Mouse (Mus musculus) ES-E14 (cell line): ENCODE measurements around the gene Ipcef1. TPM values are rescaled to one million over a fixed set of nuclear protein-coding genes. Genes with fewer than 3 reads are reported as not detected.
"Not testable (repeated sequence)": the region's sequence is repeated elsewhere in the genome, so short reads cannot be mapped to it uniquely, and the experiment has no call there.

ENCODE experiments used
- DNase-seq: peaks from one replicate; pipeline ENCODE4 v3.0.0-alpha.2; 2013; ENCODE audit warnings: low read depth, low spot score
- H3K27ac ChIP-seq: 2 replicates; pipeline ENCODE4 v1.5.1; 2012; ENCODE audit warnings: low read depth, mild to moderate bottlenecking, low read length, moderate library complexity, mixed read lengths; ENCODE audit not compliant: poor library complexity, insufficient read depth, severe bottlenecking
- H3K36me3 ChIP-seq: 2 replicates; pipeline ENCODE4 v1.6.1; 2012; ENCODE audit warnings: mild to moderate bottlenecking, low read length, moderate library complexity, mixed read lengths; ENCODE audit not compliant: control insufficient read depth, poor library complexity, insufficient read depth, severe bottlenecking
- H3K4me1 ChIP-seq, 2 experiments: fragments of 150-350 bp in 1 of 2; sonication (generic) in 1 of 2; 2 replicates each; pipeline ENCODE4 v1.6.1; 2012; ENCODE audit warnings: low read length in 2 of 2, mild to moderate bottlenecking in 1 of 2, mixed read lengths in 1 of 2; ENCODE audit not compliant: control insufficient read depth in 2 of 2, insufficient read depth in 2 of 2, poor library complexity in 1 of 2
- H3K4me3 ChIP-seq, 2 experiments: fragments of 150-350 bp in 1 of 2; sonication (generic) in 1 of 2; 2 replicates each; pipeline ENCODE4 v1.5.1; 2012; ENCODE audit warnings: low read length in 2 of 2, low read depth in 1 of 2, mild to moderate bottlenecking in 1 of 2, mixed read lengths in 1 of 2; ENCODE audit not compliant: insufficient read depth in 1 of 2, poor library complexity in 1 of 2, severe bottlenecking in 1 of 2
- H3K9ac ChIP-seq: 2 replicates; pipeline ENCODE4 v1.6.1; 2012; ENCODE audit warnings: low read depth, mild to moderate bottlenecking, low read length, mixed read lengths; ENCODE audit not compliant: poor library complexity, insufficient read depth, severe bottlenecking
- H3K9me3 ChIP-seq: fragments of 150-350 bp; sonication (generic); 2 replicates; pipeline ENCODE4 v1.6.1; 2012; ENCODE audit warnings: low read depth, mild to moderate bottlenecking, low read length; ENCODE audit not compliant: control insufficient read depth, insufficient read depth
- CHD2 ChIP-seq: IDR thresholded peaks from 2 replicates; pipeline ENCODE4 v1.6.1; 2014; ENCODE audit warnings: mild to moderate bottlenecking, low read depth, low read length, inconsistent platforms
- HCFC1 ChIP-seq: IDR thresholded peaks from 2 replicates; pipeline ENCODE4 v1.6.1; 2012; ENCODE audit warnings: low read length, inconsistent platforms, borderline replicate concordance; ENCODE audit not compliant: insufficient read depth
- MAFK ChIP-seq: IDR thresholded peaks from 2 replicates; pipeline ENCODE4 v1.6.1; 2014; ENCODE audit warnings: mild to moderate bottlenecking, low read depth, low read length, inconsistent platforms; ENCODE audit not compliant: insufficient read depth
- ZC3H11A ChIP-seq: IDR thresholded peaks from 2 replicates; pipeline ENCODE4 v1.6.1; 2012; ENCODE audit warnings: low read depth, mild to moderate bottlenecking, inconsistent platforms, low read length, borderline replicate concordance
- ZNF384 ChIP-seq: IDR thresholded peaks from 2 replicates; pipeline ENCODE4 v1.6.1; 2012; ENCODE audit warnings: low read depth, low read length, inconsistent platforms
- in situ Hi-C, 2 experiments: fragments of 600-800 bp; cut with MboI; formaldehyde crosslinking; loops; one replicate each; pipeline ENCODE4 v1.15.1; 2025; ENCODE audit warnings: low sequenced_read_pairs in 2 of 2, inconsistent platforms in 1 of 2; ENCODE audit not compliant: unreplicated experiment in 2 of 2
- total RNA-seq: library from RNA; depleted of rRNA; stranded (reverse); fragments of 300-350 nt; gene quantifications from 2 replicates; pipeline ENCODE4 v1.2.3, GENCODE M21; 2012

Ipcef1 gene
- total RNA-seq, 1 experiment: 0.13 TPM

- no peaks in the 10 kb centered on the region for H3K4me1 ChIP-seq
- in situ Hi-C loops: no loop called here
- DNase-seq: no peak
- H3K27ac ChIP-seq: no peak overlapping the region
- no peak for TF ChIP-seq HCFC1
- TF ChIP-seq ZC3H11A: no peak
- H3K36me3 ChIP-seq: no peaks in the 10 kb centered on the region
- no peak overlapping the region for H3K4me3 ChIP-seq
- H3K9me3 ChIP-seq: no peaks in the 10 kb centered on the region
- no peak overlapping the region for H3K9ac ChIP-seq
These were observed 156.5 kb downstream of the Ipcef1 start for GRCm38 (mm10) chr10:6895796-6896195.

- Histone ChIP-seq H3K27ac (no peak overlapping the region), H3K4me3 (no peak overlapping the region), H3K9me3 (no peaks in the 10 kb centered on the region), H3K9ac (no peak overlapping the region), H3K4me1 (no peaks in the 10 kb centered on the region), H3K36me3 (no peaks in the 10 kb centered on the region)
- no peak for TF ChIP-seq CHD2
- TF ChIP-seq MAFK: no peak
- no peak for TF ChIP-seq ZC3H11A
- TF ChIP-seq HCFC1: no peak
- TF ChIP-seq ZNF384: no peak
- in situ Hi-C loops: no loop called here
- no peak for DNase-seq
These were observed 161.8 kb downstream of the Ipcef1 start for GRCm38 (mm10) chr10:6890348-6891009.

GRCm38 (mm10) chr10:6889640-6890245 is 162.5 kb downstream of the Ipcef1 start:
- no peaks in the 10 kb centered on the region for H3K9me3 ChIP-seq

GRCm38 (mm10) chr10:6885460-6885859 is 166.8 kb downstream of the Ipcef1 start:
- TF ChIP-seq CHD2 (no peak), ZC3H11A (peak; percentile 42; the same call in 1 of the 2 replicates), MAFK (no peak)
- Histone ChIP-seq H3K9ac (no peak overlapping the region), H3K4me1 (no peaks in the 10 kb centered on the region), H3K4me3 (no peak overlapping the region), H3K27ac (no peak overlapping the region), H3K36me3 (no peaks in the 10 kb centered on the region), H3K9me3 (no peaks in the 10 kb centered on the region)
- peak; percentile 26 for DNase-seq
- in situ Hi-C loops: no loop called here

More at GRCm38 (mm10) chr10:6889640-6890245, 162.5 kb downstream of the Ipcef1 start:
- TF ChIP-seq HCFC1: no peak
- DNase-seq: no peak
- in situ Hi-C loops: no loop called here
- H3K4me1 ChIP-seq: no peaks in the 10 kb centered on the region
- no peak overlapping the region for H3K27ac ChIP-seq
- H3K4me3 ChIP-seq: no peak overlapping the region
- no peaks in the 10 kb centered on the region for H3K36me3 ChIP-seq
- no peak overlapping the region for H3K9ac ChIP-seq

GRCm38 (mm10) chr10:6882041-6882440 is 170.2 kb downstream of the Ipcef1 start:
- H3K4me3 ChIP-seq, H3K4me1 ChIP-seq, H3K36me3 ChIP-seq, DNase-seq, in situ Hi-C loops, H3K9me3 ChIP-seq, H3K27ac ChIP-seq, H3K9ac ChIP-seq: not testable (repeated sequence)
